8 mouse cellular contexts compared by ENCODE assay signal in genomic region chr5:115652681-115653575, GRCm38 (mm10). TPM values are rescaled to one million over a fixed set of nuclear protein-coding genes. Genes with fewer than 3 reads are reported as not detected.
DNase-seq lines count a peak whose midpoint lies in the region; ATAC-seq lines count a peak whose summit lies in the region.

No protein-coding gene starts in this region.

- H3K4me2 ChIP-seq in hindbrain, embryonic 12.5 days (replicated peaks) = peak overlapping the region; percentile 66

- H3K4me3 ChIP-seq in hindbrain, embryonic 12.5 days = peak overlapping the region; percentile 40

- peaks cover 14% of the 10 kb centered on the region for H3K36me3 ChIP-seq in hindbrain, embryonic 12.5 days

- peak; percentile 99 for DNase-seq in NIH3T3 (ENCODE audit: low read depth)
- peak; percentile 100 for DNase-seq in cerebellum, postnatal 10 days
- peak; percentile 99 to 100 for DNase-seq in frontal cortex, postnatal 10 days (ENCODE audit: low spot score in 2 of 2)
- DNase-seq in layer of hippocampus, postnatal 14 days (ENCODE audit: low spot score in 2 of 2) = peak; percentile 100
- peak; percentile 100 for DNase-seq in lung, postnatal 14 days
- DNase-seq in retina, adult 2 months (ENCODE audit: low read depth, low spot score) = peak; percentile 86
- peak; percentile 100 for DNase-seq in thymus, postnatal 36 days

- no peaks in the 10 kb centered on the region for H3K27me3 ChIP-seq in hindbrain, embryonic 12.5 days

- WGBS in hindbrain, embryonic 12.5 days = 4% methylated on average over 35 of the region's 35 CpGs

- peak overlapping the region; percentile 77 for H3K27ac ChIP-seq in hindbrain, embryonic 12.5 days

- H3K4me1 ChIP-seq in hindbrain, embryonic 12.5 days = peaks cover 19% of the 10 kb centered on the region

- peak; percentile 99 for ATAC-seq in hindbrain, embryonic 12.5 days (ENCODE audit: low FRiP score)

- peak overlapping the region; percentile 56 for H3K9ac ChIP-seq in hindbrain, embryonic 12.5 days

- no peaks in the 10 kb centered on the region for H3K9me3 ChIP-seq in hindbrain, embryonic 12.5 days (replicated peaks)

RNA-seq across cellular contexts. Expression of gene Rab35, which starts 21.2 kb away (rescaled TPM):
- 19.7 and 20.6 TPM in 2 replicates for polyA plus RNA-seq in hindbrain, embryonic 12.5 days (2016; fragmentation: Nextera tagmentation; extraction: Ambion mirVana)
- total RNA-seq in layer of hippocampus, postnatal 14 days (2021) = 10 to 100 TPM; 81.3 to 88.6 TPM

Comparison
In these comparisons a context has a peak if more than half of its experiments do, and no peak if none do; other contexts are left out.
1. Peak in every context shown above with its lines: DNase-seq, ATAC-seq, H3K4me3 ChIP-seq and H3K27ac ChIP-seq.